Mouse (Mus musculus) right cerebral cortex, postnatal 4 days (tissue): ENCODE results near the gene Gjc1.

Experiments used
- DNase-seq: peaks from one replicate; pipeline ENCODE4 v3.0.0-alpha.2; 2022

The Gjc1 gene

GRCm38 (mm10) chr11:102810721-102811485 is 8.6 kb downstream of the Gjc1 start:
- peak; percentile 32 for DNase-seq

GRCm38 (mm10) chr11:102808246-102808645 is 11.3 kb downstream of the Gjc1 start:
- DNase-seq, result no peak

GRCm38 (mm10) chr11:102803453-102803852 is 16.0 kb downstream of the Gjc1 start:
- DNase-seq, result no peak

- no peak for DNase-seq
Observed at GRCm38 (mm10) chr11:102794157-102794556, 25.3 kb downstream of the Gjc1 start.

GRCm38 (mm10) chr11:102791682-102792445 is 27.6 kb downstream of the Gjc1 start:
- no peak for DNase-seq

GRCm38 (mm10) chr11:102787688-102788177 is 31.8 kb downstream of the Gjc1 start:
- DNase-seq, result no peak

GRCm38 (mm10) chr11:102783443-102783842 is 36.1 kb downstream of the Gjc1 start:
- DNase-seq, result no peak

- no peak for DNase-seq
Observed at GRCm38 (mm10) chr11:102781523-102781922, 38.0 kb downstream of the Gjc1 start.

GRCm38 (mm10) chr11:102780986-102781351 is 38.5 kb downstream of the Gjc1 start:
- no peak for DNase-seq

GRCm38 (mm10) chr11:102780271-102780985 is 39.1 kb downstream of the Gjc1 start:
- DNase-seq, result no peak

- no peak for DNase-seq
Observed at GRCm38 (mm10) chr11:102779824-102780223, 39.7 kb downstream of the Gjc1 start.

- no peak for DNase-seq
Observed at GRCm38 (mm10) chr11:102779081-102779638, 40.3 kb downstream of the Gjc1 start.

- no peak for DNase-seq
Observed at GRCm38 (mm10) chr11:102778597-102778996, 40.9 kb downstream of the Gjc1 start.

GRCm38 (mm10) chr11:102778165-102778564 is 41.3 kb downstream of the Gjc1 start:
- no peak for DNase-seq

GRCm38 (mm10) chr11:102777598-102777997 is 41.9 kb downstream of the Gjc1 start:
- peak; percentile 88 for DNase-seq

GRCm38 (mm10) chr11:102774621-102775141 is 44.8 kb downstream of the Gjc1 start:
- peak; percentile 82 for DNase-seq

- DNase-seq, result peak; percentile 96
Observed at GRCm38 (mm10) chr11:102773713-102774611, 45.5 kb downstream of the Gjc1 start.

GRCm38 (mm10) chr11:102772771-102773700 is 46.5 kb downstream of the Gjc1 start:
- no peak for DNase-seq

GRCm38 (mm10) chr11:102771916-102772714 is 47.4 kb downstream of the Gjc1 start:
- DNase-seq, result no peak
